Mouse (Mus musculus) heart, adult 2 months (tissue): ENCODE results near the gene Myom1. TPM values are rescaled to one million over a fixed set of nuclear protein-coding genes. Genes with fewer than 3 reads are reported as not detected.

Experiments
- DNase-seq, 2 experiments: peaks; one replicate each; pipeline ENCODE4 v3.0.0; 2021
- H3K27ac ChIP-seq: fragments of 200-600 bp; 2 replicates; pipeline ENCODE4 v1.8.1; 2022
- H3K27me3 ChIP-seq: fragments of 200-500 bp; 2 replicates; pipeline ENCODE4 v1.6.1; 2012; ENCODE audit warnings: mild to moderate bottlenecking, low read length, inconsistent platforms, mixed read lengths; ENCODE audit not compliant: control insufficient read depth, insufficient read depth
- H3K36me3 ChIP-seq: fragments of 200-500 bp; 2 replicates; pipeline ENCODE4 v1.6.1; 2012; ENCODE audit warnings: low read length, inconsistent platforms; ENCODE audit not compliant: control insufficient read depth, insufficient read depth
- H3K4me1 ChIP-seq: fragments of 200-500 bp; 2 replicates; pipeline ENCODE4 v1.6.1; 2011; ENCODE audit warnings: low read length; ENCODE audit not compliant: control insufficient read depth, insufficient read depth
- H3K4me3 ChIP-seq: fragments of 200-600 bp; 2 replicates; pipeline ENCODE4 v1.8.1; 2022
- H3K79me2 ChIP-seq: fragments of 200-500 bp; replicated peaks from 2 replicates; pipeline ENCODE4 v1.6.1; 2012; ENCODE audit warnings: mild to moderate bottlenecking, inconsistent platforms, low read length, moderate library complexity, mixed read lengths; ENCODE audit not compliant: control insufficient read depth, insufficient read depth
- H3K9ac ChIP-seq: fragments of 200-500 bp; 2 replicates; pipeline ENCODE4 v1.6.1; 2012; ENCODE audit warnings: low read depth, mild to moderate bottlenecking, control low read depth, inconsistent platforms, low read length, mixed read lengths
- CTCF ChIP-seq: fragments of 200-600 bp; IDR thresholded peaks from 2 replicates; pipeline ENCODE4 v1.8.1; 2022; ENCODE audit warnings: antibody characterized with exemption, mild to moderate bottlenecking, moderate library complexity
- EP300 ChIP-seq: fragments of 200-500 bp; IDR thresholded peaks from 2 replicates; pipeline ENCODE4 v1.6.1; 2011; ENCODE audit warnings: low read depth, low read length, control low read depth; ENCODE audit not compliant: insufficient read depth
- POLR2A ChIP-seq: fragments of 200-500 bp; IDR thresholded peaks from 2 replicates; pipeline ENCODE4 v1.6.1; 2011; ENCODE audit warnings: mild to moderate bottlenecking, low read depth, low read length, control low read depth; ENCODE audit not compliant: insufficient read depth
- WGBS: fragments of 180-500 bp; shearing (Covaris S2); methylation state at CpG from one replicate; pipeline ENCODE4 v1.1.7; 2018; 5-methylcytosine and 5-hydroxymethylcytosine counted together
- intact Hi-C: fragments of 180-260 bp; cut with DNase I; formaldehyde crosslinking; loops from one replicate; pipeline ENCODE4 v1.15.1; 2025
- polyA plus RNA-seq: library from polyadenylated mRNA; depleted of rRNA; stranded (reverse); fragments of >200 nt; gene quantifications from 2 replicates; pipeline ENCODE4 v1.2.3, GENCODE M21; 2012
- total RNA-seq, 2 experiments: library from RNA; stranded (reverse); gene quantifications; 2 replicates each; pipeline ENCODE4 v1.2.3; 2021

Gene Myom1
- total and polyA plus RNA-seq, 3 experiments = 222 to 1,030 (median 865) TPM

DNA sequence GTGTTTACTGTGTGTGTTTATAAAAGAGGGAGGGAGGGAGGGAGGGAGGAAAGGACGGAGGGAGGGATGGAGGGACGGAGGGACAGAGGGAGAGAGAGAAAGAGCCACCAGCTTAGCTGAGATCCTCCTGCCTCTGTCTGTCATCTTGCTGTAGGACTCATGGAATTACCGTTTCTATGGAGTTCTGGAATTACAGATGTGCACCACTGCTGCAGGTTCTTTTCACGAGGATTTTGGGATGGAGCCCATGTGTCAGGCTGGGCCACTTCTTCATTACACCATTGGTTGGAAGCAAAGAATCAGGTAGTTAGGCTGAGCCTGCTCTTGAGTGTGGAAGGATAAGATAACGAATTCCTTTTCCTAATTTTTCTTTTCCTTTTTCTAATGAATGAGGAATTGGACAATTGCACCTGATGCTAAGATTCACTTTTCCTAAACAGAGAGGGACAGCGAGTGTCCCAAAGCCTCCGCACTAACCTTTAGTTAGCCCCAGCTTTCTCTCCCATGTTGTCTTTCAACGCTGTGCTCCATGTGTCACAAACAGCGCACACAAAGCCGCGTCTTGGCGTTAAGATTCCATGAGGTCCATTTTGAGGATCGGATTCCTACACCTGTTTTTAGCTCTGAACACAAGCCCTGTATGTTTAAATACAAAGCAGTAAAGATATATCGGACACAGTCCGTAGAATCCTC lies 16.3 kb downstream of the Myom1 start:
- Histone ChIP-seq H3K79me2 (no peaks in the 10 kb centered on the region), H3K27me3 (no peaks in the 10 kb centered on the region), H3K9ac (no peak overlapping the region), H3K36me3 (peaks cover 8% of the 10 kb centered on the region), H3K4me1 (peaks cover 10% of the 10 kb centered on the region), H3K27ac (peak overlapping the region; percentile 98), H3K4me3 (peak overlapping the region; percentile 1; the same call in 1 of the 2 replicates)
- WGBS = 66% methylated on average over 15 of the region's 15 CpGs
- intact Hi-C loops = loop anchor here (2.0 kb wide), 1 partner anchor 16 kb away; the partner anchor contains the start of genes Myl12a and Myom1
- TF ChIP-seq CTCF = no peak
- TF ChIP-seq EP300 = no peak
- TF ChIP-seq POLR2A = no peak
- peak in 1 of 2 experiments; percentile 15 for DNase-seq

- H3K27me3 ChIP-seq = no peaks in the 10 kb centered on the region
- H3K27ac ChIP-seq = peak overlapping the region; percentile 98
- WGBS = 29% methylated on average over 6 of the region's 6 CpGs
- H3K4me1 ChIP-seq = peaks cover 9% of the 10 kb centered on the region
- peak overlapping the region; percentile 42 for H3K4me3 ChIP-seq
- DNase-seq = peak; percentile 58 to 63
- intact Hi-C loops = loop anchor here (2.0 kb wide), 1 partner anchor 16 kb away; the partner anchor contains the start of genes Myl12a and Myom1
- no peaks in the 10 kb centered on the region for H3K79me2 ChIP-seq
- H3K9ac ChIP-seq = peak overlapping the region; percentile 86
- TF ChIP-seq EP300 = no peak
- no peak for TF ChIP-seq CTCF
- TF ChIP-seq POLR2A = peak; percentile 57; the same call in 1 of the 2 replicates
- peaks cover 10% of the 10 kb centered on the region for H3K36me3 ChIP-seq
Observed at GRCm38 (mm10) chr17:71019309-71019655, 16.8 kb downstream of the Myom1 start.

DNA sequence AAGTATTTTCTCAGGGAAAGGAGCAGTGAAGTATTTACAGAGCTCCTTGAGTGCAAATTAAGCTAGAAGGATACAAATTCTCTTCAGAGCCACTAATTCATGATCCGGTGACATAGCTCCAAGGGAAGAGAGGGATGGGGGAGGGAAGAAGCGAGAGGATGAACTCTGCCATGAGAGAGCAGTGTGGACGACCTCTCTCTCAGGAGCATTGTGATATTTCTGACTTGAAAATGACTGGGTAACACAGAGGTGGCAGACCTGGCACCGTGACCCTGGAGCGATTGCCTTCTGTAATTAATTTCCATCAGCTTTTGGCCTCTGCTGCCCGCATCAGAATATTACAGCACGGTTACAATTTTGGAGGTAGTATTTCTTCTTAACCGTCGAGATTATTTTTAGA lies 17.4 kb downstream of the Myom1 start:
- Histone ChIP-seq H3K9ac (peak overlapping the region; percentile 86), H3K27ac (peak overlapping the region; percentile 98), H3K4me1 (peaks cover 7% of the 10 kb centered on the region), H3K79me2 (no peaks in the 10 kb centered on the region), H3K36me3 (peaks cover 13% of the 10 kb centered on the region), H3K4me3 (peak overlapping the region; percentile 42), H3K27me3 (no peaks in the 10 kb centered on the region)
- intact Hi-C loops = loop anchor here (2.0 kb wide), 1 partner anchor 17 kb away; the partner anchor contains the start of genes Myl12a and Myom1
- peak in 1 of 2 experiments; percentile 20 for DNase-seq
- TF ChIP-seq CTCF = no peak
- TF ChIP-seq EP300 = 0 out of 2 replicates have a peak, but pooled peaks have one; percentile 23
- peak; percentile 49; the same call in 1 of the 2 replicates for TF ChIP-seq POLR2A
- WGBS = 36% methylated on average over 9 of the region's 9 CpGs

GRCm38 (mm10) chr17:71022841-71023240 lies 20.4 kb downstream of the Myom1 start:
- H3K4me3 ChIP-seq = no peak overlapping the region
- DNase-seq = no peak
- no peaks in the 10 kb centered on the region for H3K79me2 ChIP-seq
- H3K27ac ChIP-seq = peak overlapping the region; percentile 26; the same call in 1 of the 2 replicates
- H3K36me3 ChIP-seq = peaks cover 35% of the 10 kb centered on the region
- WGBS = 61% methylated on average over 13 of the region's 13 CpGs
- TF ChIP-seq EP300 (no peak), POLR2A (no peak), CTCF (no peak)
- intact Hi-C loops = loop anchor here (2.0 kb wide), 1 partner anchor 26 kb away; no protein-coding TSS in a partner anchor
- no peak overlapping the region; the same call in 1 of the 2 replicates for H3K9ac ChIP-seq
- H3K4me1 ChIP-seq = peaks cover 7% of the 10 kb centered on the region
- no peaks in the 10 kb centered on the region for H3K27me3 ChIP-seq

DNA sequence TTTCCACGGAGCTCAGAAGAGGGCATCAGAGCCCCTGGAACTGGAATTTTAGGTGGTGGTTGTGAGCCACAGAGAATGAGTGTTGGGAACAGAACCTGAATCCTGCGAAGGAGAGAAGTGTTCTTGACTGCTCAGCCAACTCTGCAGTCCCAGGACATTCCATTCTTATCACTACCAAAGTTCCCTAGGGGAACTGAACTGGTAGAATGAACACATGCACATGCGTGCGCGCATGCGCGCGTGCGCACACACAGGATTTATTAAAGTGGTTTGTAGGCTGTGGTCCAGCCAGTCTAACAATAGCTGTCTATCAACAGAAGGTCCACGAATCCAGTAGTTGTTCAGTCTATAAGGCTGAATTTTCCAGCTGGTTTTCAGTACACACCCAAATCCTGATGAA lies 21.6 kb downstream of the Myom1 start:
- Histone ChIP-seq H3K4me3 (no peak overlapping the region), H3K27ac (peak overlapping the region; percentile 48), H3K27me3 (no peaks in the 10 kb centered on the region), H3K4me1 (peaks cover 7% of the 10 kb centered on the region), H3K9ac (no peak overlapping the region), H3K79me2 (no peaks in the 10 kb centered on the region), H3K36me3 (peaks cover 37% of the 10 kb centered on the region)
- peak; percentile 61 to 78 for DNase-seq
- WGBS = 51% methylated on average over 10 of the region's 10 CpGs
- intact Hi-C loops = no loop called here
- TF ChIP-seq EP300 = peak; percentile 67; the same call in 1 of the 2 replicates
- TF ChIP-seq POLR2A = no peak
- TF ChIP-seq CTCF = no peak
